Mouse (Mus musculus): ENCODE measurements around the gene Pp2d1. TPM values are rescaled to one million over a fixed set of nuclear protein-coding genes. Genes with fewer than 3 reads are reported as not detected.
A peak's percentile ranks its signal among the peaks of the same experiment; 100 is the strongest.

The Pp2d1 gene
- total and polyA plus RNA-seq, 3 experiments: not detected

DNA sequence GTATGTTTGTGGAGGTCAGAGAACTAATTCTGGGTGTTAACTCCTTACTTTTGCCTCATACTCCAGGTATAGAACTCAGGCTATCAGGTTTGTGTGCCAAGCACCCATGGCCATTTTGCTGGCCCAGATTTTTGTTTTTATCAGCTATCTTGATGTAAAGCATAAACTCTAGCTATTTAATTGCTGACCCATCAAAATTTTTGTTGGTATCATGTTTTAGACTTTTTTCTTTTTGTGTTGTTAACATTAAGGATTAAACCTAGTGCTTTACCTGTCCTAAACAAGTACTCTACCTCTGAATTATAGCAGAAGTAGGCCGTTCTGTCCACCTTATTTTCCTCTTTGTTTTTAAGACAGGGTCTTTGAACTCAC lies 50.3 kb downstream of the Pp2d1 start:
- peaks cover 12 to 53% of the 10 kb centered on the region in 2 experiments for H3K36me3 ChIP-seq (replicated peaks in 1 of 2; ENCODE audit: control insufficient read depth in 1 of 2, insufficient read depth in 1 of 2, low read length in 1 of 2)
- peak overlapping the region; percentile 86 for H3K27ac ChIP-seq (ENCODE audit: insufficient read depth, low read depth)
- in situ Hi-C loops (cut with MboI; ENCODE audit: low pct_ligation_motif_present, low pct_unique_long_range_greater_than_20kb, low sequenced_read_pairs): no loop called here

DNA sequence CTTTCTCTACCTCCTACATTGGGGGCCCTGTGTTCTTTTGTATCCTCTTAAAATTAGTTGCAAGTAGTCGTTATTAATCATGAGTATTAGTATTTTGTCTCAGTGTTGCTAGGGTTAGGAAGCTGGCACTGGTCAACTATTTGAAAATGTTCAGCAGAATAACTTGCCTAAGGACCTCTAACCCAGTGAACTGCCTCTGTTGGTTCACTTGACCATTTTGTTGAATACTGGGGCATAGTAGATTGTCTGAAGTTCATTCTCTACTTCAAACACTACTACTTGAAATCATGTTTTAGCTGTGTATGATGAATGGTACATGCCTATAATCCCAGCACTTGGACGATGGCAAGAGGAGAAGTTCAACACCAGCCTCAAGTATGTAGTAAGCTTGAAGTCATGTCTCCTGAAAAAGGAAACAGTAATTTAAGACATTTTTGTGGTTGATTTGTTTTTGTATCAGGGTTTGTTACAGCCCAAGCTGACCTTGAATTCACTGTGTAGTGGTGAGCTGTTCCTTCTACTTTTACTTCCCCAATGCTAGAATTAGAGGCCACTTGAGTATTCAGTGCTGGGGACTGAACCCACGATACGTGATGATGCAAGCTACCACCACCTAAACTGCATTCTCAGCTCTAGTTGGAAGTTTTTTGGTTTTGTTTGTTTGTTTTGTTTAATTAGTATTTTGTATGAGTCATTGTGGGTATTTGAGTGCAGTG lies 50.8 kb downstream of the Pp2d1 start:
- peaks cover 40% of the 10 kb centered on the region for H3K79me2 ChIP-seq (replicated peaks; ENCODE audit: control insufficient read depth, extremely low read depth, insufficient read depth, poor library complexity, severe bottlenecking)
- H3K4me3 ChIP-seq (replicated peaks in 1 of 3; ENCODE audit: low read depth in 2 of 3, low read length in 2 of 3, poor library complexity in 1 of 3): no peak overlapping the region
- peaks cover 2% of the 10 kb centered on the region for H3K9me3 ChIP-seq (replicated peaks; ENCODE audit: low read length)
- peaks cover 12 to 48% of the 10 kb centered on the region in 2 experiments for H3K36me3 ChIP-seq (replicated peaks in 1 of 2; ENCODE audit: control insufficient read depth in 1 of 2, insufficient read depth in 1 of 2, low read length in 1 of 2)
- no peaks in the 10 kb centered on the region for H3K27me3 ChIP-seq (replicated peaks)
- in situ Hi-C loops (cut with MboI; ENCODE audit: low pct_ligation_motif_present, low pct_unique_long_range_greater_than_20kb, low sequenced_read_pairs) (no loop called here), dilution Hi-C loops (cut with MboI; ENCODE audit: extremely low pct_ligation_motif_present, extremely low pct_unique_long_range_greater_than_20kb, low sequenced_read_pairs) (no loop called here)
- peak; percentile 82 for DNase-seq (ENCODE audit: extremely low read depth)
- peak overlapping the region; percentile 86 for H3K27ac ChIP-seq (ENCODE audit: insufficient read depth, low read depth)
- peaks cover 0 to 31% of the 10 kb centered on the region in 2 experiments; a peak in 3 of 4 replicates for H3K4me1 ChIP-seq (ENCODE audit: control insufficient read depth in 1 of 2, insufficient read depth in 2 of 2)
- peak overlapping the region; percentile 98 for H3K4me2 ChIP-seq (ENCODE audit: insufficient read depth, low read depth, poor library complexity, severe bottlenecking)
- peak overlapping the region; percentile 35 for H3K9ac ChIP-seq (ENCODE audit: insufficient read depth, low read depth)
- TF ChIP-seq NRF1 (IDR thresholded peaks at IDR 0.05; ENCODE audit: low read depth, low read length) (no peak), JUND (conservative IDR thresholded peaks at IDR 0.05; ENCODE audit: low read depth, low read length) (peak; percentile 56; the same call in 1 of the 2 replicates), MAZ (IDR thresholded peaks at IDR 0.05; ENCODE audit: low read depth, low read length) (no peak), ZNF384 (IDR thresholded peaks at IDR 0.05; ENCODE audit: low read depth, low read length) (no peak), MYC (IDR thresholded peaks at IDR 0.05; ENCODE audit: low read depth, low read length) (no peak), USF1 (IDR thresholded peaks at IDR 0.05; ENCODE audit: low read depth, low read length) (no peak), ELF1 (IDR thresholded peaks at IDR 0.05; ENCODE audit: low read depth, low read length) (no peak), NELFE (IDR thresholded peaks at IDR 0.05; ENCODE audit: low read depth, low read length) (no peak), UBTF (IDR thresholded peaks at IDR 0.05; ENCODE audit: low read depth, low read length) (no peak), TCF12 (IDR thresholded peaks at IDR 0.05; ENCODE audit: low read depth, low read length) (no peak), BHLHE40 (IDR thresholded peaks at IDR 0.05; ENCODE audit: low read depth, low read length) (0 out of 2 replicates have a peak, but pooled peaks have one; percentile 27), MAX (IDR thresholded peaks at IDR 0.05; ENCODE audit: low read length) (no peak), CTCF (conservative IDR thresholded peaks at IDR 0.05 in 1 of 2, IDR thresholded peaks at IDR 0.05 in 1 of 2; ENCODE audit: low read depth in 2 of 2, low read length in 2 of 2) (no peak), GABPA (IDR thresholded peaks at IDR 0.05; ENCODE audit: insufficient replicate concordance, low read depth, low read length) (no peak), JUN (IDR thresholded peaks at IDR 0.05; ENCODE audit: insufficient read depth, low read depth, low read length) (peak; percentile 23), MXI1 (IDR thresholded peaks at IDR 0.05; ENCODE audit: low read depth, low read length) (no peak), MAFK (IDR thresholded peaks at IDR 0.05; ENCODE audit: insufficient replicate concordance, low read length) (no peak; the same call in 1 of the 2 replicates), ETS1 (conservative IDR thresholded peaks at IDR 0.05; ENCODE audit: low read depth, low read length) (peak; percentile 57), KAT2A (IDR thresholded peaks at IDR 0.05; ENCODE audit: insufficient replicate concordance, low read length) (no peak), ZC3H11A (IDR thresholded peaks at IDR 0.05; ENCODE audit: low read depth, low read length) (no peak), EP300 (IDR thresholded peaks at IDR 0.05; ENCODE audit: low read length) (peak; percentile 75; the same call in 1 of the 2 replicates), RCOR1 (conservative IDR thresholded peaks at IDR 0.05; ENCODE audit: low read depth, low read length) (no peak), TBP (conservative IDR thresholded peaks at IDR 0.05; ENCODE audit: low read depth, low read length) (no peak), POLR2A (IDR thresholded peaks at IDR 0.05; ENCODE audit: low read depth, low read length) (no peak), CHD2 (IDR thresholded peaks at IDR 0.05; ENCODE audit: low read length) (no peak), IRF4 (IDR thresholded peaks at IDR 0.05; ENCODE audit: low read depth, low read length) (peak; percentile 60), E2F4 (IDR thresholded peaks at IDR 0.05; ENCODE audit: insufficient replicate concordance, low read depth, low read length) (no peak), RAD21 (IDR thresholded peaks at IDR 0.05; ENCODE audit: low read depth, low read length) (no peak), CHD1 (IDR thresholded peaks at IDR 0.05; ENCODE audit: low read depth, low read length) (no peak), MEF2A (IDR thresholded peaks at IDR 0.05; ENCODE audit: borderline replicate concordance, low read depth, low read length) (peak; percentile 79; the same call in 1 of the 2 replicates), SIN3A (IDR thresholded peaks at IDR 0.05; ENCODE audit: low read length) (no peak; the same call in 1 of the 2 replicates)

More for the DNA sequence above, 50.3 kb downstream of the Pp2d1 start:
- no peak for TF ChIP-seq TCF12 (IDR thresholded peaks at IDR 0.05; ENCODE audit: low read depth, low read length)
- TF ChIP-seq MAFK (IDR thresholded peaks at IDR 0.05; ENCODE audit: insufficient replicate concordance, low read length): peak; percentile 80; the same call in 1 of the 2 replicates
- Histone ChIP-seq H3K4me1 (ENCODE audit: control insufficient read depth in 1 of 2, insufficient read depth in 2 of 2) (peaks cover 0 to 31% of the 10 kb centered on the region in 2 experiments; a peak in 3 of 4 replicates), H3K9me3 (replicated peaks; ENCODE audit: low read length) (peaks cover 2% of the 10 kb centered on the region), H3K79me2 (replicated peaks; ENCODE audit: control insufficient read depth, extremely low read depth, insufficient read depth, poor library complexity, severe bottlenecking) (peaks cover 42% of the 10 kb centered on the region), H3K27me3 (replicated peaks) (no peaks in the 10 kb centered on the region), H3K4me2 (ENCODE audit: insufficient read depth, low read depth, poor library complexity, severe bottlenecking) (peak overlapping the region; percentile 98), H3K9ac (ENCODE audit: insufficient read depth, low read depth) (no peak overlapping the region; the same call in 1 of the 2 replicates), H3K4me3 (replicated peaks in 1 of 3; ENCODE audit: low read depth in 2 of 3, low read length in 2 of 3, poor library complexity in 1 of 3) (no peak overlapping the region)
- dilution Hi-C loops (cut with MboI; ENCODE audit: extremely low pct_ligation_motif_present, extremely low pct_unique_long_range_greater_than_20kb, low sequenced_read_pairs): no loop called here
- no peak for DNase-seq (ENCODE audit: extremely low read depth)

Measured in CH12.LX (cell line).